Mouse (Mus musculus) megakaryocyte, embryonic 14.5 days (primary cell): ENCODE measurements around the gene Xylt1.

Source experiments
- FLI1 ChIP-seq: IDR thresholded peaks from 2 replicates; pipeline ENCODE4 v1.6.1; 2012; ENCODE audit warnings: low read length, inconsistent platforms, mixed read lengths
- GATA1 ChIP-seq: IDR thresholded peaks from 3 replicates; pipeline ENCODE4 v1.6.1; 2012; ENCODE audit warnings: mixed read lengths, low read length, inconsistent platforms, borderline replicate concordance

DNA sequence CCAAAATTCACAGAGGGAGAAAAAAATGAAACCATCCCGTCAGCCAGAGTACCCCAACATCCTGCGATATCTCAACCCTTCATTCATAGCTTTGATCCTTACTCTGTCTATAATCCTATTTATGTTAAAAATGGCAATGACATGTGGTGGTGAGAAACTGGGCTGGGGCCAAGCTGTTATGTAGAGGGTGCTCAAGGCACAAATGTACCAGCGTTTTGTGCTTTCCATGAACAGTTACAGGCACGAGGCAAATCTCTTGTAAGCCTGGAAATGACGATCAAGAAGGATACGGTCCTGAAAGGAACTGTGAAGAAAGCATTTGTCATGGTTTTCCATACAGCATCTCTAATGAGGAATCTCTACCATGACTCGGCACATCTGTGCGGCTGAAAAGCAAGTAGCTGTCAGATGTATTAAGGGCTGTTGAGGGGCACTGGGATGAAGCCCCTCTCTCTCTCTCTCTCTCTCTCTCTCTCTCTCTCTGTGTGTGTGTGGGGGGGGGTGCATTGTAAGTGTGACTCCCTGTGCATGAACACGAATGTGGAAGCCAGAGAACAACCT lies 183.2 kb downstream of the Xylt1 start:
- TF ChIP-seq GATA1 = no peak
- TF ChIP-seq FLI1 = no peak
